Mouse (Mus musculus) lung, postnatal 0 days (tissue): ENCODE data around the gene Gse1.

ENCODE experiments used
- CTCF ChIP-seq: IDR thresholded peaks from 2 replicates; pipeline ENCODE4 v1.5.1; 2016; ENCODE audit warnings: antibody characterized with exemption, mild to moderate bottlenecking
- EP300 ChIP-seq: IDR thresholded peaks from 2 replicates; pipeline ENCODE4 v1.6.1; 2016; ENCODE audit warnings: antibody characterized with exemption, mild to moderate bottlenecking, control low read depth

GRCm38 (mm10) chr8:120331027-120331426 lies 102.8 kb downstream of the Gse1 start:
- no peak for TF ChIP-seq CTCF
- no peak for TF ChIP-seq EP300
